Mouse (Mus musculus): ENCODE measurements around the gene Aco1.
A peak's percentile ranks its signal among the peaks of the same experiment; 100 is the strongest.
"Not testable (repeated sequence)": the region's sequence is repeated elsewhere in the genome, so short reads cannot be mapped to it uniquely, and the experiment has no call there.

The Aco1 gene

GRCm38 (mm10) chr4:40142743-40143532 lies at the start of gene Aco1:
Gene Aco1 (plus strand): TSS chr4:40143081.
- DNase-seq = peak; percentile 92 to 95

DNA sequence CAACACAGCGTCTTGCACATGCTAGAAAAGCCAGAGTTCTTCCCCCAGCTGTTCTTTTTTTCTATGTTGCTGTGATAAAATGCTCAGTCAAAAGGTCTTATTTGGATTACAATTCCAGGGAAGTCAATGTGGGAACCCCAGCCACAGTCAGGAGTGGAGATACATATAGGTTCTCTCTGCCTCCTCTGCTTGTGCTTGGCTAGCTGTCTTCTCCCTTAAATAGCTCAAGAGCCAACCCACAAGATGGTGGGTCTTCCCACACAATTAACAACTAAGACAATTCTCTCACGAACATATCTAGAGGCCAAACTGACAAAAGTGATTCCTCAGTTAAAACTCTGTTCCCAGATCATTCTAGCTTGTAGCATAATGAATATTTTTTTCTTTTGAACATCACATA lies 47.9 kb upstream of the Aco1 start:
- DNase-seq = no peak

DNA sequence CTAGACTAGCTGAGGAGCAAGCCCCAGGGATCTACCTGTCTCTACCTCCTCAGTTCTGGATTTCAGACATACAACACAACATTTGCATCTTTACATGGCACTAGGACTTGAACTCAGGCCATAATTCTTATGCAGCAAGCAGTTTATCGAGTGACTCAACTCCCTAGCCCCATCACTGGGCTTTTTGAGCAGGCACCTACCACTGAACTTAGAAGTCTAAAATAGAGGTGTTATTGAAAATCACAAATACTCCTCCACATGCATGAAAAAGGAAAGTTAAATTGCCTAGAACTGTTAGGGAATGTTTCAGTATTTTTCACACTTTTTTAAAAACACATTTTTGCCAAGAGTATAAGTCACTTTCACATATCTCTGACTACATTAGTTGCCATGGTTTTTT lies 39.9 kb upstream of the Aco1 start:
- DNase-seq = no peak

- no peak for DNase-seq
These were observed 36.8 kb upstream of the Aco1 start for GRCm38 (mm10) chr4:40106004-40106536.

- DNase-seq = no peak
These were observed 34.9 kb upstream of the Aco1 start for GRCm38 (mm10) chr4:40108030-40108429.

GRCm38 (mm10) chr4:40113173-40113572 lies 29.7 kb upstream of the Aco1 start:
- no peak for DNase-seq

GRCm38 (mm10) chr4:40121221-40121620 lies 21.7 kb upstream of the Aco1 start:
- no peak for DNase-seq

DNA sequence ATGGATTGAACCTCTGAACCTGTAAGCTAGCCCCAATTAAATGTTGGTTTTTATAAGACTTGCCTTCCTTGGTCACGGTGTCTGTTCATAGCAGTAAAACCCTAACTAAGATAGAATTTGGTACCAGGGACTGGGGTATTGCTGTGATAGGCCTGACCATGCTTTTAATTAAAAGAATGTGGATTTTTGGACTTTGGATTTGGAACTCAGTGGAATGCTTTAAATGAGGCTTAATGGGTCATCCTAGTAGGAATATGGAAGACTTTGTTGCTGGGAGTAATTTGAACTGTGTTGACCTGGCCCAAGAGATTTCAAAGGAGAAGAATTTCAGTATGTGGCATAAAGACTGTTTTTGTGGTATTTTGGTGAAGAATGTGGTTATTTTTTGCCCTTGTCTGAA lies 20.6 kb upstream of the Aco1 start:
- DNase-seq = not testable (repeated sequence)

GRCm38 (mm10) chr4:40134468-40135102 lies 8.3 kb upstream of the Aco1 start:
- peak; percentile 89 to 91 for DNase-seq

DNA sequence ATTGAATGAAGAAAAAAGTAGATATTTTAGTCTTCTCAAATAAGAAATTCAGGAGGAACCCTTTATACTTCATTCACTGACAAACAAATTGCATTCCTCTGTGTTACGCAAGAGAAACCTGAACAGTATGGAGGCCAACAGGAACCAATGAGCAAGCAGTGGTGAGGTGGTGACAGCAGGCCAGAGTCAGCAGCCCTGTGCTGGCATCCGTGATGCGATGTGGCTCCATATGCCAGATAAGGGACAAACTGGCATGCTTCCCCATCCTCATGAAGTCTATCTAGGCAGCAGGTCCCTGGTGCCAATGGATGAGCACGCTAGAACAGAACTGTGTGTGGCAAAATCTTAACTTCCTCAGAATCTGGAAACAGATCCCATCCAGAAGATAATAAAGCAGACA lies 6.4 kb upstream of the Aco1 start:
- DNase-seq = peak; percentile 28 to 54

GRCm38 (mm10) chr4:40139663-40140255 lies 3.1 kb upstream of the Aco1 start:
- DNase-seq = no peak

GRCm38 (mm10) chr4:40143533-40143871 lies 621 bp downstream of the Aco1 start:
- no peak for DNase-seq

DNA sequence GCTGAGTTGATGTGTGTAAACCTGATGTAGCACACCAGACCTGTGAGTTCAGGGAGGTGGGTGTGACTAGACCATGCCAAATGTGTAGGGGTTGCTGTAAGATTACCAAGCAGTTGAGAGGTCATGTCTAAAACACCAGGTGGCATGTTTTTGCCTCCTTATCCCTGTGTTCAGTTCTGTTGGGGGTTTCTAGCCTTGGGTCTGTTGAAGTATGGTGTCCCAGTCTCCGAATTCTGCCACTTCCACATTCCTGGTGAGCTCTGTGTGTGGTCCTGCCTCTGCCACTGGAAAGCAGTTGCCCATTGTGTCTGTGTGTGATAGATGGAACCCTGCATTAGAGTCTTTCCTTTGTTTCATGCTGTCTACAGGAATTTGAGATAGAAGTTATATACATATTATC lies 1.7 kb downstream of the Aco1 start:
- no peak for DNase-seq

- no peak for DNase-seq
These were observed 2.1 kb downstream of the Aco1 start for GRCm38 (mm10) chr4:40144981-40145380.

DNA sequence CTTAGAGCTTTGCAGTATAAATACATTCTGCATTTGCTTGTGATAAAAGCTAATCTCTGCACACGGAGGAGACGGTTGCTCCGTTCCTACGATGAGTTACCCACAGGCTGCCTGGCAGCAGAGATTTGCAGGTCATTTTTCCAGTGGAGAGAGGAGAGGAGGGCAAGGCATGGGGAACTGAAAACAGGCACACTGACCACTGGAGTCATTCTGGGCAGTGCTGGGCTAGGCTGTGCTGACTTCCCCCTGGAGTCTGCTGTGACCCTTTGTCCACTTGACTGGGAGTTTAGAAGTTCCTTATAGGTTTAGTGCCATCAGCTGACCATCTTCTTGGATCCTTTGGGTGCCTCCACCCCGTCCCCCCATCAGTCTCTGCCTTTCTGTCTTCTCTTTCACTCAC lies 5.4 kb downstream of the Aco1 start:
- no peak for DNase-seq

DNA sequence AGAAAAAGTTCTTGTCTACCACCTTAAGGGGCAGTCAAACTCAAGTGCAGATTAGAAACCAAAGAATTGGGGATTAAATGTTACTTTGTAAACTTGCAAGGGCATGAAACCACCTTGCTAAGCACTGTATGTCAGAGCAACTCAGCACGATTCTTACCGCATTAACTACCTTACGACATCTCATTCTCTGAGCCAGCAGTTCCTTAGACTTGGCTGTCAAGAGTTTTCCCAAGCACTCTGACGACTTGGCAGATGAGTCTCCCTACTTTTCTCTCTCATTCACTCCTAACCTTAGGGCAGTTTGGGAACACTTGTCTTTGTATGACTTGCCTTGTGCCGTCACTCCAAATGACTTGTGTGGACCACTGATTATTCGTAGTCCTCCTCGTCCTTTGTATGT lies 7.2 kb downstream of the Aco1 start:
- no peak for DNase-seq

- no peak for DNase-seq
These were observed 9.9 kb downstream of the Aco1 start for GRCm38 (mm10) chr4:40152771-40153170.

- DNase-seq = no peak
These were observed 10.6 kb downstream of the Aco1 start for GRCm38 (mm10) chr4:40153500-40153899.

- no peak for DNase-seq
These were observed 11.9 kb downstream of the Aco1 start for GRCm38 (mm10) chr4:40154751-40155150.

DNA sequence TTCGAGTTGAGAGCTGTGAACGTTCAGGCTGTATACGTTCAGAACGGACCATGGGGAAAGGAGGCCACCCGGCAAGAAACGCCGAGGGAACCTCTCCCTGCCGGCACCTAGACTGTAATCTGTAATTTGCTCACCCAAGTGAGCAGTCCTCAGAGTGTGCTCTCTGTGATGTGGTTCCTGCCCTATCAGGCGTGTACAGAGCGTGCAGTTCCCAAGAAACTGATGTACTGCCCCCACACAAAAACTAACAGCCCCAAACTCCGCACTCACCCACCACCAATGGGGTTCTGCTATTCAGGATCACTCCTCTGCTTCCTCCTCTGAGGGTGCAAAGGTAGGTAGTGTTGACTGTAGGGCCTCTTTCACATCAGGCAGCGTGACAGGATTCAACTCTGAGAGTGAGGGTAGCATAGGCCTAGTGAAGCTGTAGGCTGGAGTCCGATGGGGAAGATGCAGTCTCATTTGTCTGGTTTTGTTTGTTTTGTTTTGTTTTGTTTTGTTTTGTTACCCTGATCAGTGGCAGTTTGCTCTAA lies 12.7 kb downstream of the Aco1 start:
- no peak for DNase-seq

GRCm38 (mm10) chr4:40156153-40156552 lies 13.3 kb downstream of the Aco1 start:
- no peak for DNase-seq

GRCm38 (mm10) chr4:40156582-40157499 lies 14.0 kb downstream of the Aco1 start:
- no peak for DNase-seq
